Comparison of ENCODE assay signal across 7 mouse cellular contexts in the genomic region with DNA sequence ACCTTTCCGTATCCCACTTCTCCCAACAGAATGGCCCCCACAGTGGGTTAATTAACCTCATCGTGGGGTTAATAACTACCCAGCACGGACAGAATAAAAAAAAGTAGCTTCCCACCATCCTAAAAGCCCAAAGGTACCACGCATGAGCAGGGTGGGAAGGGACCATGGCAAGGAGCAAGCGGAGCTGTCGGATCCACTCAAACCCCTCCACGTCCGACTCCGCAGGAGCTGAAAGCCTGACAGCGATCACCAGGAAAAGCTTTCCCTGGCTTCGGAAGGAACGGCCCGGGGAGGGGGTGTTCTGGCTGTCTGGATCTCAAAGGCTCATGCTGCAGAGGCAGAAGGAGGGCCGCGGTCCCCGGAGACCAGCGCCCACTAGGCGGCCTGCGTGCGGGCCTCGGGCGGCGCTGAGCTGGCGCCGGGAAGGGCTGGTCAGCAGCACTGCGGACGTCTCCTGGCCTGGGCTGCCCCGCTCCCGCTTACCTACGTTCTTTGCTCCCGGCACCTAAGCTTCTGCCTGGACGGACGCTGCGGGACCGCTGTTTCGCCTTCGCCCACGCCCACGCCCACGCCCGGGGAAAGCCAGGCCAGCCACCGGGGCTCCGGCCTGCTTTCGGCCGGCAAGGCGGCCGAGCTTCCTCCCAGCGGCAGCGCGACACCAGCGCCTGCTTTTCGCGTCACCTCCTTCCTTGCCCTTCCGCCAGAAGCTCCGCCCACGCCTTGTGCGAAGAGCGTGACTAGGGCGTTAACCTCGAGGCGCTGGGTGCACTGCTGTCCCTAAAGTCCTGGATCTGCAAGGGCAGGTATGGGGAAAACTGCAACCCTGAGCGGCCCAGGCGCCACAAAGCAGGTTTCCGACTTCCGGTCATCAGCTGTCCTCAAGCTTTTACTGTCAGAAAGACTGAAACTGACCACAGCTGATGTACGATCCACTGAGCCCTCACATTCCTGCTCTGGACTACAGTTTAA. TPM values are rescaled to one million over a fixed set of nuclear protein-coding genes. Genes with fewer than 3 reads are reported as not detected.
DNase-seq lines count a peak whose midpoint lies in the region; ATAC-seq lines count a peak whose summit lies in the region.

A gene (minus strand): TSS at position 779 of the 969 bp plus-strand sequence.

- H3K4me1 ChIP-seq in intestine, embryonic 15.5 days (replicated peaks) = peaks cover 9% of the 10 kb centered on the region
- peaks cover 24% of the 10 kb centered on the region for H3K4me1 ChIP-seq in midbrain, embryonic 10.5 days

- peak within 1 kb of the TSS; percentile 79 for H3K27ac ChIP-seq in intestine, embryonic 15.5 days
- peak within 1 kb of the TSS; percentile 91 for H3K27ac ChIP-seq in midbrain, embryonic 10.5 days (replicated peaks)

- peak; percentile 96 for DNase-seq in adrenal gland, adult 2 months
- DNase-seq in embryo, embryonic 11.5 days (ENCODE audit: low read depth, low spot score) = peak; percentile 84
- DNase-seq in gastrocnemius, postnatal 36 days = peak; percentile 85 to 86
- DNase-seq in left cerebral cortex, postnatal 25 days (ENCODE audit: low spot score in 2 of 2) = peak; percentile 92 to 93
- peak; percentile 89 for DNase-seq in midbrain, embryonic 10.5 days (ENCODE audit: low spot score)
- DNase-seq in right cerebral cortex, postnatal 4 days = peak; percentile 84

- H3K36me3 ChIP-seq in intestine, embryonic 15.5 days = no peaks in the 10 kb centered on the region
- H3K36me3 ChIP-seq in midbrain, embryonic 10.5 days = peaks cover 15% of the 10 kb centered on the region

- peak within 1 kb of the TSS; percentile 86 for H3K9ac ChIP-seq in intestine, embryonic 15.5 days

- intact Hi-C loops in gastrocnemius, postnatal 36 days (cut with DNase I) = loop anchor here (2.0 kb wide), 1 partner anchor 54 kb away; a partner anchor contains a TSS
- intact Hi-C loops in left cerebral cortex, postnatal 25 days (cut with DNase I) = loop anchor here (2.0 kb wide), 1 partner anchor 54 kb away; a partner anchor contains a TSS

- H3K4me2 ChIP-seq in intestine, embryonic 15.5 days (replicated peaks) = peak within 1 kb of the TSS; percentile 73

- H3K27me3 ChIP-seq in intestine, embryonic 15.5 days (replicated peaks) = no peaks in the 10 kb centered on the region
- H3K27me3 ChIP-seq in midbrain, embryonic 10.5 days (ENCODE audit: low read depth, poor library complexity, severe bottlenecking) = no peaks in the 10 kb centered on the region

- ATAC-seq in intestine, embryonic 15.5 days = peak; percentile 98

- H3K4me3 ChIP-seq in intestine, embryonic 15.5 days (replicated peaks) = peak within 1 kb of the TSS; percentile 93
- H3K4me3 ChIP-seq in midbrain, embryonic 10.5 days = peak within 1 kb of the TSS; percentile 98

- no peaks in the 10 kb centered on the region for H3K9me3 ChIP-seq in intestine, embryonic 15.5 days
- H3K9me3 ChIP-seq in midbrain, embryonic 10.5 days (replicated peaks) = no peaks in the 10 kb centered on the region

- WGBS in intestine, embryonic 15.5 days = under 1% methylated on average over 66 of the region's 66 CpGs
- 1% methylated on average over 66 of the region's 66 CpGs for WGBS in midbrain, embryonic 10.5 days

RNA-seq across cellular contexts. Expression of the gene that starts here (rescaled TPM):
- total RNA-seq in adrenal gland, adult 2 months (2021) = 10 to 100 TPM; 19.1 to 26.3 TPM
- 1.6 and 1.7 TPM in 2 replicates for polyA plus RNA-seq in adrenal gland, adult 2 months (2012; rRNA removed)
- total RNA-seq in gastrocnemius, postnatal 36 days (2021) = 1 to 10 TPM; 9.2 to 9.4 TPM
- 10.6 TPM in 2 replicates for polyA plus RNA-seq in intestine, embryonic 15.5 days (2015; fragmentation: Nextera tagmentation; extraction: Ambion mirVana)
- total RNA-seq in left cerebral cortex, postnatal 25 days (2021) = 10 to 100 TPM; 45.1 to 46.0 TPM
- 18.4 and 21.1 TPM in 2 replicates for polyA plus RNA-seq in midbrain, embryonic 10.5 days (2016; fragmentation: Nextera tagmentation; extraction: Ambion mirVana)

Comparison
In these comparisons a context has a peak if more than half of its experiments do, and no peak if none do; other contexts are left out.
1. Peak in every context shown above with its lines: DNase-seq, ATAC-seq, H3K4me3 ChIP-seq and H3K27ac ChIP-seq.